Mouse (Mus musculus) cerebellum, postnatal 14 days (tissue): ENCODE measurements at regions not wholly inside any gene's neighbourhood (a gene's known extent, or its start where the extent isn't known, plus 50 kb on each side); places are given as distances from the start of the nearest gene placed in this dataset.

Experiments
- DNase-seq, 2 experiments: peaks; one replicate each; pipeline ENCODE4 v3.0.0; 2021; ENCODE audit warnings: mixed read lengths in 2 of 2

GRCm38 (mm10) chr5:50125676-50126075 lies 66.9 kb upstream of the Adgra3 start:
- no peak for DNase-seq

DNA sequence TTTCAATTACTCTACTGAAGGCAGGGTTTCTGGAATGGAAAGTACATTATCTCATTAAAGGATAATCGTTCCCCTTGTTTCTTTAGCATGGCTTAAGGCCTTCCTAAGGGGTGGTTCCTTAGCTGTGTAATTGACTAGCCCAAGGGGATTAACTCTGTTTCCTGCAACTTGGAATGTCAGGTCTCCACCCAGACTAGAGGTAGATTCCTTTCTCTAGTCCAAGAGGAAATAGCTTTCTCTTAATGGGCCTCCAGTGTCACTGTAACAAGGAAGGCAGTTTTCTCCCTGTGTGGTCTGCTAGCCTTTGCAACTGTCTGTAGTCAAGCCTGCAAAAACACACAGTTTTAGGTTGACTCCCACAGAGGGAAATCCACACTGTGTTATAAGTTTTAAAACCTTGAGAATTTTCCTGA lies 64.0 kb upstream of the Adgra3 start:
- DNase-seq: no peak

- no peak for DNase-seq
These were observed 61.1 kb upstream of the Adgra3 start for GRCm38 (mm10) chr5:50119860-50120259.
